Mouse (Mus musculus) forebrain, embryonic 11.5 days (tissue): ENCODE measurements around the gene Ptprd. TPM values are rescaled to one million over a fixed set of nuclear protein-coding genes. Genes with fewer than 3 reads are reported as not detected.

Experiments used
- ATAC-seq: fragments of 200-750 bp; cut with Nextera tagmentation; replicated peaks from 2 replicates; pipeline ENCODE4 v1.8.0; 2017; ENCODE audit warnings: moderate TSS enrichment; ENCODE audit not compliant: low FRiP score
- DNase-seq: peaks from one replicate; pipeline ENCODE4 v3.0.0-alpha.2; 2017; ENCODE audit warnings: low spot score
- H3K27ac ChIP-seq: fragments of 300-500 bp; sonication (generic); 2 replicates; pipeline ENCODE4 v1.5.1; 2014; ENCODE audit warnings: low read depth, low read length
- H3K27me3 ChIP-seq: fragments of 300-500 bp; sonication (generic); 2 replicates; pipeline ENCODE4 v1.6.1; 2014; ENCODE audit warnings: mild to moderate bottlenecking, low read length, mixed read lengths; ENCODE audit not compliant: control insufficient read depth, insufficient read depth
- H3K36me3 ChIP-seq: fragments of 300-500 bp; sonication (generic); 2 replicates; pipeline ENCODE4 v1.6.1; 2014; ENCODE audit warnings: mild to moderate bottlenecking, low read length, moderate library complexity, mixed read lengths; ENCODE audit not compliant: control insufficient read depth, insufficient read depth
- H3K4me1 ChIP-seq: fragments of 300-500 bp; sonication (generic); replicated peaks from 2 replicates; pipeline ENCODE4 v1.6.1; 2014; ENCODE audit warnings: low read length, mixed read lengths; ENCODE audit not compliant: control insufficient read depth, insufficient read depth
- H3K4me2 ChIP-seq: fragments of 300-500 bp; sonication (generic); 2 replicates; pipeline ENCODE4 v1.6.1; 2014; ENCODE audit warnings: low read depth, mild to moderate bottlenecking, low read length, moderate library complexity, mixed read lengths; ENCODE audit not compliant: severe bottlenecking
- H3K4me3 ChIP-seq: fragments of 300-500 bp; sonication (generic); 2 replicates; pipeline ENCODE4 v1.5.1; 2014; ENCODE audit warnings: low read depth, low read length
- H3K9ac ChIP-seq: fragments of 300-500 bp; sonication (generic); 2 replicates; pipeline ENCODE4 v1.6.1; 2014; ENCODE audit warnings: low read length
- H3K9me3 ChIP-seq: fragments of 300-500 bp; sonication (generic); 2 replicates; pipeline ENCODE4 v1.6.1; 2016; ENCODE audit warnings: low read length, mixed read lengths; ENCODE audit not compliant: control insufficient read depth
- WGBS: fragments of 180-500 bp; shearing (Covaris S2); extraction: QIAGEN DNeasy Blood & Tissue Kit; methylation state at CpG from one replicate; pipeline ENCODE4 v1.1.7; 2014; 5-methylcytosine and 5-hydroxymethylcytosine counted together
- polyA plus RNA-seq: library from polyadenylated mRNA; unstranded; fragments of >200 nt; fragmentation: Nextera tagmentation; extraction: Ambion mirVana; gene quantifications from 2 replicates; pipeline ENCODE4 v1.2.1, GENCODE M21; 2014

Gene Ptprd
- polyA plus RNA-seq, 1 experiment from 2014 or later, result 30.1 TPM

GRCm38 (mm10) chr4:77664761-77665160 lies 547.0 kb downstream of the Ptprd start:
- ATAC-seq, result no peak
- no peaks in the 10 kb centered on the region for H3K9me3 ChIP-seq

DNA sequence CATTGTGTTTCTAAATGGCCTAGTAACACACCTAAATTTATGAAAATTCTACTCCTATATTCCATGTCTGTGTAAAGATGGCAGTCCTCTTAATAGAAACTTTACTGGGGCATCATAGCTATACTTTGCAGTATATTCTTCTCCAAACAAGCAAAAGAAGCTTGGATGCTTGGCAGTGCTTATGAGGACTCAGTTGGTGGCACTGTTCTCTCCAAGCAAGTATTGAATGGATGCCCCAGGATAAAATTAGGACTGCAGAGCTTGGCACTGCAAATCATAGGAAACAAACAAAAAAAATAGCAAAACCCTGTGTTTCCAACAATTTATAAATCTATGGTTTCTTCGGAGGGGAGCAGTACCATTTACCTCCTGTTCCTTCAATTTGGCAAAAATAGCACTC lies 549.5 kb downstream of the Ptprd start:
- Histone ChIP-seq H3K27ac (no peak overlapping the region), H3K9me3 (no peaks in the 10 kb centered on the region), H3K9ac (no peak overlapping the region), H3K36me3 (no peaks in the 10 kb centered on the region), H3K4me2 (no peak overlapping the region), H3K4me3 (no peak overlapping the region), H3K27me3 (no peaks in the 10 kb centered on the region), H3K4me1 (no peaks in the 10 kb centered on the region)
- no peak for ATAC-seq
- DNase-seq, result no peak
- 93% methylated on average over 1 of the region's 1 CpGs for WGBS

More at GRCm38 (mm10) chr4:77664761-77665160, 547.0 kb downstream of the Ptprd start:
- H3K4me2 ChIP-seq, result no peak overlapping the region
- H3K27me3 ChIP-seq, result no peaks in the 10 kb centered on the region
- H3K4me3 ChIP-seq, result no peak overlapping the region
- no peak overlapping the region for H3K9ac ChIP-seq
- WGBS, result 94% methylated on average over 2 of the region's 2 CpGs
- H3K4me1 ChIP-seq, result no peaks in the 10 kb centered on the region
- no peak for DNase-seq
- no peaks in the 10 kb centered on the region for H3K36me3 ChIP-seq
- no peak overlapping the region for H3K27ac ChIP-seq

GRCm38 (mm10) chr4:77655669-77656068 lies 556.1 kb downstream of the Ptprd start:
- Histone ChIP-seq H3K36me3 (no peaks in the 10 kb centered on the region), H3K27me3 (no peaks in the 10 kb centered on the region), H3K4me1 (no peaks in the 10 kb centered on the region), H3K9me3 (no peaks in the 10 kb centered on the region), H3K27ac (no peak overlapping the region), H3K4me2 (no peak overlapping the region), H3K4me3 (no peak overlapping the region), H3K9ac (no peak overlapping the region)
- DNase-seq, result no peak
- 84% methylated on average over 1 of the region's 1 CpGs for WGBS
- no peak for ATAC-seq

DNA sequence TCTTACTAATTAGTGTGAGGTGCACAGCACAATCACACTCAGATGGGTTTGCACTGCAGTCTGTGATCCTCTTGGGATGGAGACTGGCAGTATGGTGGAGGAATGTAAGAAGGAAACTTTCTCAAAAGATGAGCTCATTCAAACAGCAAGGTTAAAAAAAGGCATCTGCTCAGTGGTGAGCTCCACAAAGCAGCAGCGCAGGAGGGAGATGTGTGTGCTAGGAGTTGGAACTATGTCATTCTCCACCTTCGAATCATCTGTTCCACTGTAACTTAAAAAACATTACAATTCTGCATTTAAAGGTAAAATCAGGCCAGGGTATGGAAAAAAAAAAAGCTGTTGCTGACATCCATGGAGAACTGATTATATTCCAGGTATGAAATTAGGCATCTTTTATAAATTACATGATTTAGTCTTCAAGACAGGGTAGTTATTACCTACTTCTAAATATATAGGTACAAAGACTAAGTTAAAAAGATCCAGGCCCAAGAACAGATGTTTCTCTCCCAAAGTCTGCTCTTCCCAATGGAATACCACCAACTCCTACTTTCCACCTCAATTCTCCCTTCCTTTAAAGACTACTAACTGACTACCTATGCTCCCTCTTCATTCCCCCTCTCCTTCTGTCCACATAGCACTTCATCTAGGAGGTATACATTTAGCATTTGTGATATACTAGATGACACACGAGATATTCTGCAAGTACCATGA lies 562.0 kb downstream of the Ptprd start:
- ATAC-seq (no peak), DNase-seq (no peak)
- Histone ChIP-seq H3K4me2 (no peak overlapping the region), H3K36me3 (no peaks in the 10 kb centered on the region), H3K27me3 (no peaks in the 10 kb centered on the region), H3K9ac (no peak overlapping the region), H3K9me3 (no peaks in the 10 kb centered on the region), H3K4me3 (no peak overlapping the region), H3K27ac (no peak overlapping the region), H3K4me1 (no peaks in the 10 kb centered on the region)
- WGBS, result 89% methylated on average over 3 of the region's 3 CpGs

DNA sequence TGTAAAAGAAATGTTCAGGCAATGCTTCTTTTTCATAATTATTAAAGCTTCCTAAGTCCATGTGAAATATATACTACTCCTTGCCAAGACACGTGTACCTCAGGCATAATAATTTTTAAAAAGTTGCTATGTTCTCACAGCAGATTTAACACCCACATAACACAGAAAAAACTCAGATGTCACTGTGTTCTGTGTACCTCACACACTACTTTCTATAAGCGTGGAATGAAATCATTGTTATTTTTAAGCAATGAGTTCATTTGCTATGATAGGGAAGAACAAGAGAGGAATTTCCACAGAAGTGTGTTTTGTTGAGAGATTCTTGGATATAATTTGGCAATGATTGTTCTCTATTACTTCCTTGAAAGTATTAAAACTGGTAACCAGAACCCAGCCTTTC lies 562.9 kb downstream of the Ptprd start:
- H3K27ac ChIP-seq, result no peak overlapping the region
- H3K9ac ChIP-seq, result no peak overlapping the region
- 88% methylated on average over 2 of the region's 2 CpGs for WGBS
- no peaks in the 10 kb centered on the region for H3K36me3 ChIP-seq
- H3K4me1 ChIP-seq, result no peaks in the 10 kb centered on the region
- DNase-seq, result no peak
- no peaks in the 10 kb centered on the region for H3K9me3 ChIP-seq
- H3K27me3 ChIP-seq, result no peaks in the 10 kb centered on the region
- ATAC-seq, result no peak
- no peak overlapping the region for H3K4me2 ChIP-seq
- no peak overlapping the region for H3K4me3 ChIP-seq

DNA sequence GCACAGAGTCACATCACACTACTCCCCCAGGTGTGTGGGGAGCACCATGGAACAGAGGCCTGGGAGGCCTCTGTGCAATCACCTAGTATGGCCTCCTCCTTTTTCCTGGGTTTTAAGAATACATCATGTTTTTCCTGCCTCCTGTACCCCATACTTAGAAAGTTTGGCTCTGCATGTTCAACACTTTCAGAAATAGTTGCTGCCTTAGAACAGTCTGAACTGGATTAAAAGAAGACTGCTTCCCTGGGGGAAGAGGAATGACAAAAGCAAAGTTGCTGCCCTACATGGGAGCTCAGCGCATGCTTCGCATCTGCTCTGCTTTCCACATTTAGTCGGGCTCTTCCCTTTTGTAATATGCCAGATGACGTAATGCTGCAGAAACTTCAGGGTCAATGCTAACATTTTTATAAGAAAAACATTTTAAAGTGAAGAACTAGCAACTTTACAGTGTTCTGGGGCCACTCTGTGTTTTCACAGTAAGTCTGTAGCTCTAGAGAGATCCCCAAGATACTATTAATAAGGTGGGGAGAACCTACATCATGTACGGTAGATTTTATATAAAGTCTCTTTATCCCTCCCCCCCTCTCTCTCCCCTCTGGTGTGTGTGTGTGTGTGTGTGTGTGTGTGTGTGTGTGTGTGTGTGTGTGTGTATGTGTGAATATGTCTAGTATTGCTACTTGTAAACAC lies 564.2 kb downstream of the Ptprd start:
- 90% methylated on average over 5 of the region's 5 CpGs for WGBS
- H3K9me3 ChIP-seq, result no peaks in the 10 kb centered on the region
- H3K27me3 ChIP-seq, result no peaks in the 10 kb centered on the region
- no peak overlapping the region for H3K27ac ChIP-seq
- H3K36me3 ChIP-seq, result no peaks in the 10 kb centered on the region
- H3K9ac ChIP-seq, result no peak overlapping the region
- ATAC-seq, result no peak
- no peak overlapping the region for H3K4me3 ChIP-seq
- H3K4me2 ChIP-seq, result no peak overlapping the region
- no peak for DNase-seq
- H3K4me1 ChIP-seq, result no peaks in the 10 kb centered on the region

- ATAC-seq, result no peak
- Histone ChIP-seq H3K4me1 (no peaks in the 10 kb centered on the region), H3K36me3 (no peaks in the 10 kb centered on the region), H3K4me3 (no peak overlapping the region), H3K27ac (no peak overlapping the region), H3K27me3 (no peaks in the 10 kb centered on the region), H3K9me3 (no peaks in the 10 kb centered on the region), H3K9ac (no peak overlapping the region), H3K4me2 (no peak overlapping the region)
- no peak for DNase-seq
Observed at GRCm38 (mm10) chr4:77644435-77644834, 567.3 kb downstream of the Ptprd start.

DNA sequence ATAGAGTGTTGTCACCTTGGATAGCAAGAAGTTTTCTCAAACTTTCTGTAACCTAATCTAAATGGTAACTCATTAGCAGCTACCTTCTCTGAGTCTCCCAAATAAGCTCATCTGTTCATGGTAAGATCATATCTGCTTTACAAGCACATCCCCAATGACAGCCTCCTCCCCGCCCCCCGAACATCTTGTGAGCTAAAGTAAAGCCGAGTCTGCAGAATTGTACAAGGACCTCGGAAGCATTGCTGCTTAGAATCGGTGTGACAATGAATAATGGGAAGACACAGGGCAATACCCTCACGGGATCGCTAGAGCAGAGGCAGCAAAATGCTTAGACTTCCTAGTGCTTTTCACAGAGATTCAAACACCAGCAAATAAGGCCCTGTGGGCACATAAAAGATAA lies 571.7 kb downstream of the Ptprd start:
- H3K36me3 ChIP-seq, result no peaks in the 10 kb centered on the region
- no peaks in the 10 kb centered on the region for H3K27me3 ChIP-seq
- H3K9ac ChIP-seq, result no peak overlapping the region
- no peak overlapping the region for H3K4me2 ChIP-seq
- no peaks in the 10 kb centered on the region for H3K4me1 ChIP-seq
- no peaks in the 10 kb centered on the region for H3K9me3 ChIP-seq
- no peak overlapping the region for H3K4me3 ChIP-seq
- ATAC-seq (no peak), DNase-seq (no peak)
- WGBS, result 86% methylated on average over 7 of the region's 7 CpGs
- no peak overlapping the region for H3K27ac ChIP-seq

- H3K36me3 ChIP-seq, result no peaks in the 10 kb centered on the region
- no peaks in the 10 kb centered on the region for H3K9me3 ChIP-seq
- H3K27ac ChIP-seq, result no peak overlapping the region
- no peak overlapping the region for H3K4me3 ChIP-seq
- H3K4me1 ChIP-seq, result no peaks in the 10 kb centered on the region
- no peak for ATAC-seq
- no peak for DNase-seq
- WGBS, result 92% methylated on average over 1 of the region's 1 CpGs
- H3K4me2 ChIP-seq, result no peak overlapping the region
- H3K27me3 ChIP-seq, result no peaks in the 10 kb centered on the region
- H3K9ac ChIP-seq, result no peak overlapping the region
Observed at GRCm38 (mm10) chr4:77613129-77613528, 598.6 kb downstream of the Ptprd start.
